Mouse (Mus musculus): Measurements from ENCODE around the gene Ralbp1. TPM values are rescaled to one million over a fixed set of nuclear protein-coding genes. Genes with fewer than 3 reads are reported as not detected.

Gene Ralbp1
- 10 to 100 TPM; 37.6 to 38.2 TPM for total RNA-seq (2021)

GRCm38 (mm10) chr17:65885697-65886529 is at the start of gene Ralbp1:
TSS of gene Ralbp1 (minus strand) at chr17:65885798.
- intact Hi-C loops (cut with DNase I), result no loop called here
- no peak for DNase-seq

DNA sequence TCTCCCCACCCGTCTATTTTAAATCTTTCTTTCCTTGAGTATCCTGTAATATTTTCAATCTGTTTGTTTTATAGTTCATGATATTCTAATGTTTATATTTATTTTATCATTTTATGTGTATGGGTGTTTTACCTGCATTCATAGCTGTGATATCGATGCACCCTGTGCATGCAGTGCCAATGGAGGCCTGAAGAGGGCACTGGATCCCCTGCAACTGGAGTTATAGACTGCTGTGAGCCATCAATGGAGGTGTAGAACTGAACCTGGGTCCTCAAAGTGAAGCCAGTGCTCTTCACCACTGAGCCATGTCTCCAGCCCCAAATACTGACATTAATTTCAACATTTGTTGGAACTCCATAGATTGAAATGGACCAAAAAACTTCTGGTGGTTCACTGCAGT is 48.1 kb upstream of the Ralbp1 start:
- intact Hi-C loops (cut with DNase I), result no loop called here
- DNase-seq, result no peak

GRCm38 (mm10) chr17:65931525-65931924 is 45.9 kb upstream of the Ralbp1 start:
- intact Hi-C loops (cut with DNase I), result no loop called here
- peak; percentile 48 for DNase-seq

- intact Hi-C loops (cut with DNase I), result no loop called here
- DNase-seq, result no peak
Observed at GRCm38 (mm10) chr17:65930960-65931359, 45.4 kb upstream of the Ralbp1 start.

GRCm38 (mm10) chr17:65930158-65930826 is 44.7 kb upstream of the Ralbp1 start:
- intact Hi-C loops (cut with DNase I), result no loop called here
- no peak for DNase-seq

DNA sequence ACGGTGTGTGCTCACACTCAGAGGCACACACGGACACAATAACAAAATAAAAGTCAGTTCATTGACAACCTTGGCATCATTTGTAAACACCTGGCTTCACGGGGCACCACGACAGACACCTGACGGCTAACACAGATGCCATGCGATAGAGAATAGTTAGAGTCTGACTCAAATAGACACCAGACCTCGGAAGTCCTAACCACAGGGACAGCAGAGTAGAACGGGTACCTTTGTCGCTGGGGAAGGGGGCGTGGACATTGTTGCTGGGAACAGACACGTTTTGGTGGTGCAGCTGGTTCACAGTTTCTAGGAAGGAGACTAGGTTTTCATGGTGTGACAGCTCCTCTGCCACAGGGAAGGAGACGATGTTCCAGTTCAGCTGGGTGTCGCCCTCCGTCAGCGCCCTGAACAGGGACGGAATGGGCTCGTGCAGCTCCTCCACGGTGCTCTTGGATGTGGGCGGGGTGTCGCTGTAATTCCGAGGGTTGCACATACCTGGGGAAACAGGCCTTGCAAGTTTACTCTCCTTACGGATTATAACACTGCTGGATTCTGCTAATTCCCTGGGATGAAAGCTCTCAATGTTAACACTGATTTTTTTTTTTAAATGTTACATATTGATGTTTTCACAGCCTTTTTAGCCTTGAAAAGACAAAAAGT is 43.9 kb upstream of the Ralbp1 start:
- no peak for DNase-seq
- intact Hi-C loops (cut with DNase I), result no loop called here

DNA sequence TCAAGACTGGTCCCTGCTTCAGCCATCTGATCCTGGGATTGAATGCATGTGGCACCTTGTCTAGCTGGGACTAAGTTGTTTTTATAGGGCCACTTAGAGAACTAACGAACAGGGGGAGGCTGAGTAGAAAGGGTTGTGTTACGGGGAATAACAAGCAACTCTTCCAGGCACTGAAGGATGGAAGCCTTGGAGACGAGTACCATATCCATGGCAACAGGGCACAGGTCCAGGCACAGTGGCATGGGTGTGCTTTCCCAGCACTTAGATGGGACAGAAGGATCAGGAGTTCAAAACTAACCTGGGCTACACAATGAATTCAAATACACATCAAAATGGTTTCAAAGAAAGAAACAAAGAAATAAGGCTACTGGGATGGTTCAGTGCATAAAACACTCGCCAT is 41.5 kb upstream of the Ralbp1 start:
- intact Hi-C loops (cut with DNase I), result no loop called here

DNA sequence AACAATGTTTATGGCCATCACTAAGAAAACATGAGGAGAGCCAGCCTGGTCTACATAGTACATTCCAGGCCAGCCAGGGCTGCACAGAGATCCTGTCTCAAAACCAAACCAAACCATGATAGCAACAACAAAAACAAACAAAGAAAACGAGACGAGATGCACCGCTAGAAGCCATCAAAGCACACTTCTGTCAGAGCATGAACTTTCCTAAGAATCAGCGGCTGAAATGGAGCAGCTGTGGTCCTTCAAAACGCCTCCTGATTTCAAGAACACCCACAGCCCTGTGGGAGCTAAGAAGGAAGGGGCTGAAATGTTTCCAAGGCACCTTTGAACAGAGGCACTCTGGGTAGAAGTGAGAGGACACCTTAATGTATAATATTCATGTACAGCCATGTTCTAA is 38.6 kb upstream of the Ralbp1 start:
- intact Hi-C loops (cut with DNase I), result no loop called here
- no peak for DNase-seq

More for the DNA sequence above, 41.5 kb upstream of the Ralbp1 start:
- peak; percentile 52 for DNase-seq

DNA sequence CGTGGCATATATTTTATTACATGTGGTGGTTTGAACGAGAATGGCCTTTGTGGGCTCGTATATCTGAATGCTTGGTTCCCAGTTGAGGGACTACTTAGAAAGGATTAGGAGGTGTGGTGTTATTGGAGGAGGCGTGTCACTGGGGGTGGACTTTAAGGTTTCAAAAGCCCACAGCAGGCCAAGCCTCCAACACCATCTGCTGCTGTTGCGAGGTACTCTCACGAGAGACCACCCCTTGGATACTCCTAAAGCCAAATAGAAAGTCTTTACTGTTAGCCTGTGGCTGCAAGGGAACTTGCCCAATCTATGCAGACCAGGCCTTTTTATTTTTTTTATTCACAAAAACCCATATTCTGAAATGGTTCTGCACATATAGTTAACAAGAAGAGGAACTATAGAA is 36.4 kb upstream of the Ralbp1 start:
- intact Hi-C loops (cut with DNase I), result no loop called here
- DNase-seq, result no peak

- intact Hi-C loops (cut with DNase I), result no loop called here
- no peak for DNase-seq
Observed at GRCm38 (mm10) chr17:65919235-65919634, 33.6 kb upstream of the Ralbp1 start.

GRCm38 (mm10) chr17:65916135-65916668 is 30.6 kb upstream of the Ralbp1 start:
- intact Hi-C loops (cut with DNase I), result no loop called here
- peak; percentile 88 for DNase-seq

- DNase-seq, result no peak
- intact Hi-C loops (cut with DNase I), result no loop called here
Observed at GRCm38 (mm10) chr17:65914083-65914482, 28.5 kb upstream of the Ralbp1 start.

GRCm38 (mm10) chr17:65912202-65912601 is 26.6 kb upstream of the Ralbp1 start:
- intact Hi-C loops (cut with DNase I), result no loop called here

DNA sequence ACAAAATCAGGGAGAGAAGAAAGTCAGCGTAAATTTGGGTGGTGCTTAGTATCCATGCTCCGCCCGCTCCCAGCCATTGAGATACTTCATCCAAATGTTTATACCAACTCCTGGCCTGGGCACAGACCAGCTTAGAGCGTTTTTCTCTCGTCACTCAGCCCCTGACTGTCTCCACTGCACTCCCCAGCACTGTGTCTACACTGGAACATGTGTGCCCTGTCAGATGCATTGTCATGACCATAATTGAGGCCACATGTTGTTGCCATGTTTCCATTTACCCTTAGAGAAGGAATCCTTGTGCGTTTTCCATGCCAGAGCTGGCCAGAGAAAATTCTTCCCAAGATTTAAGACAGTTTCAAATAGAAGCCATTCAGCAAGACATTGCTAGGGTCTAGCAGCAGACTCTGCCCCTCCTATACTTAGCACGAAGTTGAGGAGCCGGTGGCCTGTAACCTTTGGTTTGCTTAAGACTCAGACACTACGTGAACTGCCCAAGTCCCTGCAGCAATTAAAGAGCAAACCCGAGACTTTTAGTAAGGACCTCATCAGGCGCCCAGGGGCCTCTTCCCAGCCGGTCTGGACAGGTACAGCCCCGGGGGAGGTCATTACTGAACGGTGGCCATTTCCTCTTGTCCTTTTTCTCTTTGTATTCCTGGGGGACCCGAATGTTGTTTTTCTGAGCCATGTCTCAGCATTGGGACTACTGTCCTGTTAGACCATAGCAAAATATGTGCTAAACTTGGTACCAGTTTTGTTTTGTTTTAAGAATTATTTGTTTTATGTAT is 25.9 kb upstream of the Ralbp1 start:
- intact Hi-C loops (cut with DNase I), result no loop called here
- no peak for DNase-seq

More at GRCm38 (mm10) chr17:65912202-65912601, 26.6 kb upstream of the Ralbp1 start:
- no peak for DNase-seq

GRCm38 (mm10) chr17:65908270-65908669 is 22.7 kb upstream of the Ralbp1 start:
- DNase-seq, result no peak
- intact Hi-C loops (cut with DNase I), result no loop called here

DNA sequence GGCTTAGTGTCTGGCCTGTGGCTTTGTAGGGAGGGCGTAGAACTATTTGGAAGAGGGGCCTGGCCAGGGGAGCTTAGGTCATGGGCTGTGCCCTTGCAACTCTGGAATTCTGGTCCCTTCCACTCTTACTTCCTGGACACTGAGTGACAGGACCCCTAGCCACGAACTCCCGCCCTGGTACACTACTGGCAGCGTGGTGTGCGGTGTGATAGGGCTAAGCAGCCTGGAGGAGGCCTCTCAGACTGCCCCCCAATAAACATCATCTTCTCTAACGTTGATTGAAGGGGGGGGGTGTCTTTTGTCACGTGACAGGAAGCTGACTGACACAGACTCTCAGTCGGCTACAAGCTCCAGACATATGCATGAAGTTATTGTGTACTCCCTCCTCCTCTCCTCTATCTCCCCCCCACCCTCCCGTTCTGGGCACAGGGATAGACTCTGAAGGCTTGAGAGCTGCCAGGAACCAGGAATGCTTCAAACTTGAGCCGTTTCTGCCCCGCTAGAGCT is 21.4 kb upstream of the Ralbp1 start:
- DNase-seq, result no peak
- intact Hi-C loops (cut with DNase I), result no loop called here

DNA sequence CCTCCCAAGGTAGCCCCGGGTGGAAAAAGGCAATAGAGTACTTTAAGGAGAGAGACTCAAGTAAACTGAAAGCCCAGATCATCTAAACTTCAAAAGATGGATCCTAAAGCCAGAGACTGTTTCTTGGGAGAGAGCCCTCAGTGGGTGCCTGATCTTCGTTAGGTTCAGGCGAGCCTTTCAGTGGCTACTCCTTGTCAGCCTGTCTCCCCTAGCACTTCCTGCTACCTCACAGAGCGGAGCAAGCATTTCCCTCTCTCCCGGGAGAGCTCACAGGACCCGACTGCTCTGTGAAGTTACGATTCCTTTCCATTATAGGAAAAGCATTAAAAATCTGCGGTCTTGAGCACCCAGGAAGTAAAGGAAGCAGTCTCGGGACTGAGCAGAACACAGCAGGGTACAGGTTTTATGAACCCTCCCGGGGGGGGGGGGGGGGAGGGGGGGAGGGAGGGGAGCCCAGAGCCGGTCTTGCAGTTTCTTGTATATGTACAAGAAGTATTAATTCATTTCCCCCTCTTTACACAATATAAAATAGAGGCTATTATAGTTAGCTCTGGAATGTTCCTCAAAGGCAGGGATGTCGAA is 20.8 kb upstream of the Ralbp1 start:
- DNase-seq, result no peak
- intact Hi-C loops (cut with DNase I), result no loop called here

DNA sequence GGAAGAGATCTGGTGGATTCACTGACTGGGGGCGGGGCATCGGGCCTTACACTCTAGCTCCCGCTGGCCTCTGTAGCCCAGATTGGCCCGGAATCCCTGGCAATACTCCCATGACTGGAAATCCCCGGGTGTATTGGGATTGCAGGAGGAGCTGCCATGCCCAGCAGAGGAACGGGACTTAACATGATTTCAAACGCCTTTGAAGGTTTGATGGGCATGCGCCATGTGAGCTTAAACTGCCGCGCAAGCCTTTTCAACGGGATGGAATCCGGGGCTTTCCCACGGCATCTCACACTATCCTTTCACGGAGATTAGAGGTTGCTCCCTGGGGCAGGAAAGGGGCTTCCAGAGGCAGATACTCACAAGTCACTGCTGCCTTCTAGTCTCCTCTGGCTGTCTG is 19.6 kb upstream of the Ralbp1 start:
- intact Hi-C loops (cut with DNase I), result no loop called here
- peak; percentile 25 for DNase-seq

DNA sequence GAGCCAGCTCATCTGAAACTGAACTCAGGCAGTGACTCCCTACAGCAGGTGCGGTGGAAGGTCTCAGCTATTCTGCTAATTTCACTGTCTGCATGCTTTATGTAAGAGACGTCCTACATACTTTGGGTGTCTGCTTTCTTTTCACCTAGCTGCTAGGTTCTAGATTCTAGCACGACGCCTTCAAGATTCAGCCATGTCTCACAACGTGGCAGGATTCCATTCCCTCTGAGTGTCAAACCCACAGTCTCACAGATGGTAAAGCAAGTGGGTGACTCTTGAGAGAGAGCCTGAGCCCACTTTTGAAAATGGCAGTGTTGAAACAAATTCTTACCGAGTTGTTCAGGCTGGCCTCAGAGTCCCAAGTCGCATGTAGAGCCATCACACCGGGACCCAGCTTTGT is 18.2 kb upstream of the Ralbp1 start:
- intact Hi-C loops (cut with DNase I), result no loop called here
- no peak for DNase-seq

GRCm38 (mm10) chr17:65903011-65903410 is 17.4 kb upstream of the Ralbp1 start:
- intact Hi-C loops (cut with DNase I), result no loop called here
- no peak for DNase-seq

All from left cerebral cortex, postnatal 4 days (tissue).